Mouse (Mus musculus): ENCODE measurements at regions not wholly inside any gene's neighbourhood (a gene's known extent, or its start where the extent isn't known, plus 50 kb on each side); places are given as distances from the start of the nearest gene placed in this dataset.

GRCm38 (mm10) chr10:124803997-124804614 is 585.2 kb downstream of the Slc16a7 start:
- TF ChIP-seq CTCF (IDR thresholded peaks at IDR 0.05; ENCODE audit: low read depth) = no peak
- TF ChIP-seq EP300 (IDR thresholded peaks at IDR 0.05; ENCODE audit: low read depth) = no peak

All from liver, postnatal 0 days (tissue).